Mouse (Mus musculus) T-cell, adult 66 days (primary cell): ENCODE results near the gene Plxnc1. TPM values are rescaled to one million over a fixed set of nuclear protein-coding genes. Genes with fewer than 3 reads are reported as not detected.

Experiments used
- total RNA-seq, 2 experiments: library from RNA; stranded (reverse); gene quantifications; 3 replicates in 1 of 2; 4 replicates in 1 of 2; pipeline ENCODE4 v1.2.4; 2023

Plxnc1 gene
- 10 to 100 TPM; 18.6 to 22.1 TPM for total RNA-seq

DNA sequence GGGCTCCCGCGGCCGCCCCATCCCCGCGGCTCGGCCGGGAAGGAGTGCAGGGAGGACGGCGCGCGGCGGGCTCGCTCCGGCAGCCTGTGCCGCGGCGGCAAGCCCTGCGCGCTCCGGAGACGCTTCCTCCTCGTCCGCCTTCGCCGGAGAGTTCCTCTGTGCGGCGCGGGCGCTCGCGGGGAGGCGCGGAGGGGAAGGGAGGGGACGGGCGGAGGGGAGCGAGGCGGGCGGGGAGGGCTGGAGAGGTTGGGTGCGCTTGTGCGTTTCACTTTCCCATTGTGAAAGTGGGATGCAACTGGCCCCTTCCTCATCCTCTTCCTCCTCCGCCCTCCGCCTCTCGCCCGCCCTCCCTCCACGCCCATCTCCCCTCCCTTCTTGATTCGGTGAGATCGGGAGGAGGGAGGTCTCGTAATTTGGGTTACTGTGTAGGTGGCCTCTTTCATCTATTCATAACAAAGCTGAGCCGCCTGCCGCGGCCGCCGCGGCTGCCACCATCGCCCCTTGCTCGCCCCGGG is at the start of gene Plxnc1:
Gene Plxnc1 (minus strand): TSS at position 145 of the 515 bp plus-strand sequence.

